Mouse (Mus musculus) hindbrain, embryonic 12.5 days (tissue): ENCODE measurements around the gene Clpb. TPM values are rescaled to one million over a fixed set of nuclear protein-coding genes. Genes with fewer than 3 reads are reported as not detected.
"Not testable (repeated sequence)": the region's sequence is repeated elsewhere in the genome, so short reads cannot be mapped to it uniquely, and the experiment has no call there.

ENCODE experiments used
- ATAC-seq: fragments of 200-750 bp; cut with Nextera tagmentation; 2 replicates; pipeline ENCODE4 v1.8.0; 2017; ENCODE audit warnings: moderate TSS enrichment; ENCODE audit not compliant: low FRiP score
- H3K27ac ChIP-seq: fragments of 300-500 bp; sonication (generic); 2 replicates; pipeline ENCODE4 v1.5.1; 2016; ENCODE audit warnings: mild to moderate bottlenecking
- H3K27me3 ChIP-seq: fragments of 300-500 bp; sonication (generic); 2 replicates; pipeline ENCODE4 v1.6.1; 2016; ENCODE audit warnings: mild to moderate bottlenecking
- H3K36me3 ChIP-seq: fragments of 300-500 bp; sonication (generic); 2 replicates; pipeline ENCODE4 v1.6.1; 2016; ENCODE audit warnings: mild to moderate bottlenecking
- H3K4me1 ChIP-seq: fragments of 300-500 bp; sonication (generic); 2 replicates; pipeline ENCODE4 v1.6.1; 2016
- H3K4me2 ChIP-seq: fragments of 300-500 bp; sonication (generic); replicated peaks from 2 replicates; pipeline ENCODE4 v1.6.1; 2016; ENCODE audit warnings: mild to moderate bottlenecking
- H3K4me3 ChIP-seq: fragments of 300-500 bp; sonication (generic); 2 replicates; pipeline ENCODE4 v1.5.1; 2016; ENCODE audit warnings: mild to moderate bottlenecking
- H3K9ac ChIP-seq: fragments of 300-500 bp; sonication (generic); 2 replicates; pipeline ENCODE4 v1.6.1; 2016; ENCODE audit warnings: mild to moderate bottlenecking, moderate library complexity
- H3K9me3 ChIP-seq: fragments of 300-500 bp; sonication (generic); replicated peaks from 2 replicates; pipeline ENCODE4 v1.6.1; 2016; ENCODE audit warnings: mild to moderate bottlenecking
- WGBS: fragments of 180-500 bp; shearing (Covaris S2); methylation state at CpG from one replicate; pipeline ENCODE4 v1.1.7; 2016; 5-methylcytosine and 5-hydroxymethylcytosine counted together
- polyA plus RNA-seq: library from polyadenylated mRNA; unstranded; fragments of >200 nt; fragmentation: Nextera tagmentation; extraction: Ambion mirVana; gene quantifications from 2 replicates; pipeline ENCODE4 v1.2.1, GENCODE M21; 2016

The Clpb gene
- 37.8 and 38.4 TPM in 2 replicates for polyA plus RNA-seq

- Histone ChIP-seq H3K27ac (peak within 1 kb of the TSS; percentile 50), H3K4me1 (peaks cover 17% of the 10 kb centered on the region), H3K9ac (peak within 1 kb of the TSS; percentile 52), H3K4me2 (peak within 1 kb of the TSS; percentile 47), H3K4me3 (peak within 1 kb of the TSS; percentile 53), H3K27me3 (0 out of 2 replicates have a peak, but pooled peaks cover 3% of the 10 kb centered on the region), H3K9me3 (no peaks in the 10 kb centered on the region), H3K36me3 (no peaks in the 10 kb centered on the region)
- peak; percentile 99 for ATAC-seq
- WGBS: 2% methylated on average over 49 of the region's 49 CpGs
Observed at GRCm38 (mm10) chr7:101663514-101664159, at the start of gene Clpb. TSS of gene Clpb (plus strand) at chr7:101663633.

- Histone ChIP-seq H3K27me3 (no peaks in the 10 kb centered on the region), H3K9ac (no peak overlapping the region), H3K27ac (no peak overlapping the region), H3K9me3 (no peaks in the 10 kb centered on the region), H3K4me1 (no peaks in the 10 kb centered on the region), H3K4me3 (no peak overlapping the region), H3K36me3 (no peaks in the 10 kb centered on the region), H3K4me2 (no peak overlapping the region)
- no peak for ATAC-seq
- WGBS: 79% methylated on average over 7 of the region's 7 CpGs
Observed at GRCm38 (mm10) chr7:101615406-101615805, 48.0 kb upstream of the Clpb start.

- Histone ChIP-seq H3K36me3 (no peaks in the 10 kb centered on the region), H3K4me3 (no peak overlapping the region), H3K4me2 (no peak overlapping the region), H3K27ac (no peak overlapping the region), H3K9me3 (no peaks in the 10 kb centered on the region), H3K9ac (no peak overlapping the region), H3K4me1 (no peaks in the 10 kb centered on the region), H3K27me3 (no peaks in the 10 kb centered on the region)
- WGBS: 84% methylated on average over 6 of the region's 6 CpGs
- ATAC-seq: no peak
Observed at GRCm38 (mm10) chr7:101616136-101616835, 47.1 kb upstream of the Clpb start.

GRCm38 (mm10) chr7:101617438-101618165 is 45.8 kb upstream of the Clpb start:
- whole genome bisulfite sequencing: 59% methylated on average over 10 of the region's 10 CpGs
- no peaks in the 10 kb centered on the region for H3K4me1 ChIP-seq

GRCm38 (mm10) chr7:101618273-101618672 is 45.2 kb upstream of the Clpb start:
- H3K27me3 ChIP-seq: no peaks in the 10 kb centered on the region
- H3K9ac ChIP-seq: no peak overlapping the region
- peaks cover 4% of the 10 kb centered on the region; the same call in 1 of the 2 replicates for H3K4me1 ChIP-seq
- H3K4me3 ChIP-seq: no peak overlapping the region
- H3K9me3 ChIP-seq: no peaks in the 10 kb centered on the region
- H3K36me3 ChIP-seq: no peaks in the 10 kb centered on the region
- WGBS: 82% methylated on average over 7 of the region's 7 CpGs
- no peak for ATAC-seq
- H3K27ac ChIP-seq: no peak overlapping the region
- H3K4me2 ChIP-seq: no peak overlapping the region

More at GRCm38 (mm10) chr7:101617438-101618165, 45.8 kb upstream of the Clpb start:
- Histone ChIP-seq H3K9ac (no peak overlapping the region), H3K27ac (no peak overlapping the region), H3K36me3 (no peaks in the 10 kb centered on the region), H3K27me3 (no peaks in the 10 kb centered on the region), H3K4me2 (no peak overlapping the region), H3K9me3 (no peaks in the 10 kb centered on the region), H3K4me3 (no peak overlapping the region)
- no peak for ATAC-seq

- no peaks in the 10 kb centered on the region for H3K9me3 ChIP-seq
- no peak overlapping the region for H3K4me2 ChIP-seq
- no peak overlapping the region for H3K4me3 ChIP-seq
- ATAC-seq: no peak
- peaks cover 14% of the 10 kb centered on the region for H3K4me1 ChIP-seq
- H3K27me3 ChIP-seq: no peaks in the 10 kb centered on the region
- H3K9ac ChIP-seq: no peak overlapping the region
- H3K27ac ChIP-seq: no peak overlapping the region
- no peaks in the 10 kb centered on the region for H3K36me3 ChIP-seq
- 28% methylated on average over 4 of the region's 4 CpGs for WGBS
Observed at GRCm38 (mm10) chr7:101620373-101620772, 43.1 kb upstream of the Clpb start.

GRCm38 (mm10) chr7:101621861-101622260 is 41.6 kb upstream of the Clpb start:
- ATAC-seq, H3K36me3 ChIP-seq, H3K9ac ChIP-seq, H3K4me3 ChIP-seq, H3K4me2 ChIP-seq, H3K27ac ChIP-seq, H3K27me3 ChIP-seq, H3K9me3 ChIP-seq: not testable (repeated sequence)
- peaks cover 14% of the 10 kb centered on the region for H3K4me1 ChIP-seq
- 90% methylated on average over 4 of the region's 4 CpGs for WGBS

GRCm38 (mm10) chr7:101624283-101624682 is 39.1 kb upstream of the Clpb start:
- Histone ChIP-seq H3K4me1 (peaks cover 14% of the 10 kb centered on the region), H3K27me3 (no peaks in the 10 kb centered on the region), H3K36me3 (no peaks in the 10 kb centered on the region), H3K9ac (no peak overlapping the region), H3K27ac (no peak overlapping the region), H3K4me3 (no peak overlapping the region), H3K9me3 (no peaks in the 10 kb centered on the region), H3K4me2 (no peak overlapping the region)
- 65% methylated on average over 6 of the region's 6 CpGs for WGBS
- no peak for ATAC-seq

GRCm38 (mm10) chr7:101627166-101627565 is 36.3 kb upstream of the Clpb start:
- H3K9me3 ChIP-seq, H3K4me2 ChIP-seq, ATAC-seq, H3K36me3 ChIP-seq, H3K9ac ChIP-seq, H3K4me3 ChIP-seq, H3K27me3 ChIP-seq, H3K27ac ChIP-seq: not testable (repeated sequence)
- H3K4me1 ChIP-seq: peaks cover 14% of the 10 kb centered on the region
- WGBS: 76% methylated on average over 7 of the region's 7 CpGs

GRCm38 (mm10) chr7:101628481-101628880 is 35.0 kb upstream of the Clpb start:
- ATAC-seq: no peak
- H3K27me3 ChIP-seq: no peaks in the 10 kb centered on the region
- no peak overlapping the region for H3K4me3 ChIP-seq
- H3K9me3 ChIP-seq: no peaks in the 10 kb centered on the region
- H3K4me1 ChIP-seq: peaks cover 9% of the 10 kb centered on the region
- H3K9ac ChIP-seq: no peak overlapping the region
- no peak overlapping the region for H3K4me2 ChIP-seq
- H3K36me3 ChIP-seq: no peaks in the 10 kb centered on the region
- 54% methylated on average over 2 of the region's 2 CpGs for WGBS
- H3K27ac ChIP-seq: no peak overlapping the region

GRCm38 (mm10) chr7:101633629-101634177 is 29.7 kb upstream of the Clpb start:
- H3K27me3 ChIP-seq: no peaks in the 10 kb centered on the region
- no peak for ATAC-seq
- no peaks in the 10 kb centered on the region for H3K9me3 ChIP-seq
- H3K36me3 ChIP-seq: no peaks in the 10 kb centered on the region
- H3K4me3 ChIP-seq: no peak overlapping the region
- H3K9ac ChIP-seq: no peak overlapping the region
- WGBS: 76% methylated on average over 8 of the region's 8 CpGs
- no peak overlapping the region for H3K4me2 ChIP-seq
- H3K27ac ChIP-seq: no peak overlapping the region
- no peaks in the 10 kb centered on the region for H3K4me1 ChIP-seq

- H3K27ac ChIP-seq: no peak overlapping the region
- no peaks in the 10 kb centered on the region for H3K4me1 ChIP-seq
- H3K4me3 ChIP-seq: no peak overlapping the region
- ATAC-seq: no peak
- H3K4me2 ChIP-seq: no peak overlapping the region
- H3K27me3 ChIP-seq: no peaks in the 10 kb centered on the region
- H3K36me3 ChIP-seq: no peaks in the 10 kb centered on the region
- 86% methylated on average over 4 of the region's 4 CpGs for WGBS
- H3K9ac ChIP-seq: no peak overlapping the region
- no peaks in the 10 kb centered on the region for H3K9me3 ChIP-seq
Observed at GRCm38 (mm10) chr7:101634513-101634912, 28.9 kb upstream of the Clpb start.
